Mouse (Mus musculus) lung, adult 2 months (tissue): ENCODE measurements around the gene Chil4. TPM values are rescaled to one million over a fixed set of nuclear protein-coding genes. Genes with fewer than 3 reads are reported as not detected.
"Not testable (repeated sequence)": the region's sequence is repeated elsewhere in the genome, so short reads cannot be mapped to it uniquely, and the experiment has no call there.

Experiments
- DNase-seq: peaks from one replicate; pipeline ENCODE4 v3.0.0; 2022
- H3K4me1 ChIP-seq: fragments of 200-500 bp; 2 replicates; pipeline ENCODE4 v1.6.1; 2011; ENCODE audit warnings: low read length; ENCODE audit not compliant: control insufficient read depth, insufficient read depth
- H3K4me3 ChIP-seq: fragments of 200-500 bp; replicated peaks from 2 replicates; pipeline ENCODE3; 2011; ENCODE audit warnings: low read depth, mild to moderate bottlenecking, control low read depth, low read length; ENCODE audit errors: extremely low read depth
- CTCF ChIP-seq: fragments of 200-500 bp; IDR thresholded peaks from 2 replicates; pipeline ENCODE4 v1.5.1; 2011; ENCODE audit warnings: mild to moderate bottlenecking, low read length, control low read depth; ENCODE audit not compliant: insufficient read depth
- POLR2A ChIP-seq: fragments of 200-500 bp; IDR thresholded peaks from 2 replicates; pipeline ENCODE4 v1.6.1; 2011; ENCODE audit warnings: low read depth, mild to moderate bottlenecking, control low read depth, low read length, borderline replicate concordance; ENCODE audit errors: extremely low read depth
- WGBS: fragments of 180-500 bp; shearing (Covaris S2); methylation state at CpG from one replicate; pipeline ENCODE4 v1.1.7; 2018; 5-methylcytosine and 5-hydroxymethylcytosine counted together
- polyA plus RNA-seq: library from polyadenylated mRNA; depleted of rRNA; stranded (reverse); fragments of >200 nt; gene quantifications from 2 replicates; pipeline ENCODE4 v1.2.3, GENCODE M21; 2012; rRNA removed

Chil4 gene
- 0.07 TPM in 1 of 2 replicates, not detected in the other for polyA plus RNA-seq

GRCm38 (mm10) chr3:106219407-106219806 is at the start of gene Chil4:
Chil4 (minus strand) TSS chr3:106219507.
- DNase-seq = no peak
- no peaks in the 10 kb centered on the region for H3K4me1 ChIP-seq
- TF ChIP-seq POLR2A (no peak), CTCF (no peak)
- no peak within 1 kb of the TSS for H3K4me3 ChIP-seq
- 89% methylated on average over 2 of the region's 2 CpGs for WGBS

GRCm38 (mm10) chr3:106265854-106266253 is 46.5 kb upstream of the Chil4 start:
- DNase-seq = no peak
- TF ChIP-seq POLR2A (no peak), CTCF (no peak)
- 70% methylated on average over 2 of the region's 2 CpGs for WGBS
- Histone ChIP-seq H3K4me1 (no peaks in the 10 kb centered on the region), H3K4me3 (no peak overlapping the region)

- TF ChIP-seq POLR2A = no peak
- TF ChIP-seq CTCF = no peak
- DNase-seq = no peak
- H3K4me1 ChIP-seq = no peaks in the 10 kb centered on the region
- H3K4me3 ChIP-seq = no peak overlapping the region
Observed at GRCm38 (mm10) chr3:106264854-106265253, 45.5 kb upstream of the Chil4 start.

- H3K4me1 ChIP-seq, DNase-seq, H3K4me3 ChIP-seq: not testable (repeated sequence)
- WGBS = 86% methylated on average over 11 of the region's 11 CpGs
Observed at GRCm38 (mm10) chr3:106257076-106257475, 37.8 kb upstream of the Chil4 start.

- 75% methylated on average over 6 of the region's 6 CpGs for WGBS
- no peak for DNase-seq
- TF ChIP-seq POLR2A (no peak), CTCF (no peak)
- H3K4me3 ChIP-seq = no peak overlapping the region
- H3K4me1 ChIP-seq = no peaks in the 10 kb centered on the region
Observed at GRCm38 (mm10) chr3:106252719-106253118, 33.4 kb upstream of the Chil4 start.

GRCm38 (mm10) chr3:106250763-106251399 is 31.6 kb upstream of the Chil4 start:
- WGBS = 74% methylated on average over 5 of the region's 5 CpGs
- not testable (repeated sequence) for H3K4me3 ChIP-seq, H3K4me1 ChIP-seq, DNase-seq

GRCm38 (mm10) chr3:106247369-106247768 is 28.1 kb upstream of the Chil4 start:
- DNase-seq, H3K4me1 ChIP-seq, H3K4me3 ChIP-seq: not testable (repeated sequence)
- WGBS = 80% methylated on average over 9 of the region's 9 CpGs

GRCm38 (mm10) chr3:106240210-106240609 is 20.9 kb upstream of the Chil4 start:
- not testable (repeated sequence) for DNase-seq, H3K4me1 ChIP-seq, H3K4me3 ChIP-seq
- WGBS = 74% methylated on average over 1 of the region's 1 CpGs

- Histone ChIP-seq H3K4me1 (no peaks in the 10 kb centered on the region), H3K4me3 (no peak overlapping the region)
- DNase-seq = no peak
- WGBS = 90% methylated on average over 5 of the region's 5 CpGs
- no peak for TF ChIP-seq CTCF
- TF ChIP-seq POLR2A = no peak
Observed at GRCm38 (mm10) chr3:106239196-106239791, 20.0 kb upstream of the Chil4 start.

GRCm38 (mm10) chr3:106223391-106223790 is 4.1 kb upstream of the Chil4 start:
- not testable (repeated sequence) for H3K4me3 ChIP-seq, H3K4me1 ChIP-seq, DNase-seq
- 64% methylated on average over 3 of the region's 3 CpGs for WGBS
